Mouse (Mus musculus) liver, postnatal 0 days (tissue): ENCODE measurements around the gene Srrt.

ENCODE experiments used
- CTCF ChIP-seq: sonication (generic); IDR thresholded peaks from 2 replicates; pipeline ENCODE4 v1.5.1; 2016; ENCODE audit warnings: antibody characterized with exemption, low read depth
- EP300 ChIP-seq: IDR thresholded peaks from 2 replicates; pipeline ENCODE4 v1.6.1; 2016; ENCODE audit warnings: antibody characterized with exemption, low read depth, mild to moderate bottlenecking

DNA sequence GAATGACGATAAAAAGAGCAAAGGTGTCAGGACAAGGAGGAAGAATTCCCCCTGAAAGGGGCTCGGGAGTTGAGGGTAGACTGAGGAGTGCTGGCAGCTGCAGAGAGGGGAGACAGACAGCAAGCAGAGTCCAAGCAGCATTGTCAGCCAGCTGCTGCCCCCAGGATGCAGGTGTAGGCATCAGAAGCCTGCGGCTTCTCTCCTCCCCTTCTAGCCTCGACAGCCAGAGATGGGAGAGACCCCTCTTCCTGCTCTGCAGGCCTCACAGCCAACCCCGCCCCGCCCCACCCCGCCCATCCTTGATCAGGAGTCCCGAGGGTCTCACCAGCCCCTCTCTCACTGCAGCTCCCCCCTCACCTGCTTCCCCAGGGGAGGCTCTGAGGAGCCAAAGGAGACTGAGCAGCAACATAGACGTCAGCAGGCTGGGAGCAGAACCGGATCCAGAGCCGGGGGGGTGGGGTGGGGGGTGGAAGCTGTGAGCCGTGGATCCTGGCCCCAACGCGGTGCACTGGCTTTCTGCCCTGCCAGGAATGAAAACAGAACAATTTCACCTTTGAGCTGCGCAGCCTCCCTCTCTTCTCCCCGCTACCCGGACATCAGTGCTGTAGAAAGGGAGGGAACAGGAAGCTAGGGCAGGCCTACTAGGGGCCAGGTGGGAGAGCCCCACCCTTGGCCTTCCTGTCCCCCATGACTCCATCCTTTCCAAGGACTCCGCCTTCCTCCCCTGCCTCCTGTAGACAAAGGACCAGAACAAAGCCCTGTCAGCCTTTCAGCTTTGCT, 39.2 kb downstream of the Srrt start:
- no peak for TF ChIP-seq CTCF
- no peak for TF ChIP-seq EP300
